Mouse (Mus musculus): ENCODE measurements at regions not wholly inside any gene's neighbourhood (a gene's known extent, or its start where the extent isn't known, plus 50 kb on each side); places are given as distances from the start of the nearest gene placed in this dataset.
A peak's percentile ranks its signal among the peaks of the same experiment; 100 is the strongest.

DNA sequence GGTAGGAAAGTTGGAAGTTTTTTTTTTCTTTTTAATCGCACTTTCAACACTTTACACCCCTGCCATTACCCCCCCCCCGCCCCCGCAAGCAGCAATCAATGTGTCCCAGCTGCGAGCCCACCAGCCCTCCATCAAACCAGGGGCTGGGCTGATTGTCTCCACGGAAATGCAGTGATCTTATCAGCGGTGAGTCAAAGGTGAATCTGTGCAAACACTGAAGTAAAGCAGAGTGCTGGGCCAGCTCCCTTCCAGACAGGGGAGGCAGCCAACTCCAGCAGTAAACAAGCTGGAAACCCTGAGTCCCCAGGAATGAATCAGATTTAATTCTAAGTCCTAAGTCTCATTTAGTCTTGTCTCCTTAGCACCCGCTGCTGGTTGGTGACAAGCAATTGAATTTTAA is 234.3 kb upstream of the Gpc5 start:
- WGBS (ENCODE audit: insufficient replicate concordance): 8% methylated on average over 7 of the region's 7 CpGs
- Histone ChIP-seq H3K27me3 (ENCODE audit: control insufficient read depth, insufficient read depth, low read length) (no peaks in the 10 kb centered on the region), H3K9me3 (replicated peaks; ENCODE audit: control insufficient read depth, low read length) (no peaks in the 10 kb centered on the region), H3K9ac (ENCODE audit: low read depth, low read length) (0 out of 2 replicates have a peak overlapping the region, but pooled peaks have one; percentile 22), H3K27ac (ENCODE audit: low read depth, low read length) (no peak overlapping the region), H3K4me1 (ENCODE audit: control insufficient read depth, insufficient read depth, low read length) (peaks cover 6% of the 10 kb centered on the region; the same call in 1 of the 2 replicates), H3K4me2 (peak overlapping the region; percentile 0; the same call in 1 of the 2 replicates), H3K4me3 (ENCODE audit: low read depth, low read length) (no peak overlapping the region), H3K36me3 (ENCODE audit: control insufficient read depth, insufficient read depth, low read length) (no peaks in the 10 kb centered on the region)
- ATAC-seq (replicated peaks; ENCODE audit: insufficient number of reproducible peaks, low FRiP score, low TSS enrichment): no peak

DNA sequence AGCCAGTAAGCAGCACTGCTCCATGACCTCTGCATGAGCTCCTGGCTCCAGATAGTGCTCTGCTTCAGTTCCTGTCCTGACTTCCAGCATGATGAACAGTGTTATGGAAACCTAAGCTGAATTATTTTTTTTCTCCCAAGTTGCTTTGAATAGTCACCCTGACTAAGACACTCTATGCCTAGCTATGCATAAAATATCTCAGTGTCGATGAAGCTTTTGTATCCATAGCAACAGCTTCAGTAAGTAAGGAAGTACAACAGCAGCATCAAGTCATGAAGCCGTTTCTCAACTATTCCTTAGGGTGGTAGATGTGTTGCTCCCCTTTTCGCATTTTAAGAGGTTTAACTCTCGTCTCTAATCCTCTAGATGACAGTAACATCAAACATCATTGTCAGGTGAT is 228.4 kb upstream of the Gpc5 start:
- no peak overlapping the region for H3K9ac ChIP-seq (ENCODE audit: low read depth, low read length)
- H3K4me2 ChIP-seq: no peak overlapping the region
- no peaks in the 10 kb centered on the region for H3K9me3 ChIP-seq (replicated peaks; ENCODE audit: control insufficient read depth, low read length)
- no peaks in the 10 kb centered on the region for H3K4me1 ChIP-seq (ENCODE audit: control insufficient read depth, insufficient read depth, low read length)
- 63% methylated on average over 4 of the region's 4 CpGs for WGBS (ENCODE audit: insufficient replicate concordance)
- no peak overlapping the region for H3K27ac ChIP-seq (ENCODE audit: low read depth, low read length)
- no peak overlapping the region for H3K4me3 ChIP-seq (ENCODE audit: low read depth, low read length)
- no peaks in the 10 kb centered on the region for H3K27me3 ChIP-seq (ENCODE audit: control insufficient read depth, insufficient read depth, low read length)
- no peak for ATAC-seq (replicated peaks; ENCODE audit: insufficient number of reproducible peaks, low FRiP score, low TSS enrichment)
- no peaks in the 10 kb centered on the region for H3K36me3 ChIP-seq (ENCODE audit: control insufficient read depth, insufficient read depth, low read length)

DNA sequence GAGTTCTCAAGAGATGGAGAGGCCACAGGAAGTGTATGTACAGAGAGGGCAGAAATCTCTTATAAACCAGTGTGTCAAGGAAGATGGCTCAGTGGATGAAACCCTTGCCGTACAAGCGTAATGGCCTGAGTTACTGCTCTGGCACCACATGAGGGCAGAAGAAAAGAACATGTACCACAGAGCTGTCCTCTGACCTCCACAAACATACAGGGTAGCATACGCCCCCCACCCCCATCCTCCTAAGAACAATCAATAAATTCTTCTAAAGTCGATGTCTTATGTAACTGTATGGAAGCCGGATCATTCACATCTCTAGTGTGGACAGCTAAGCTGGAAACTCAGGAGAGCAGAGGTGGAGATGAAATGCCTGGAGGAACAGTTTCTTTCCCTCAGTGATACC is 227.9 kb upstream of the Gpc5 start:
- Histone ChIP-seq H3K4me3 (ENCODE audit: low read depth, low read length) (no peak overlapping the region), H3K27ac (ENCODE audit: low read depth, low read length) (no peak overlapping the region), H3K4me1 (ENCODE audit: control insufficient read depth, insufficient read depth, low read length) (no peaks in the 10 kb centered on the region), H3K4me2 (no peak overlapping the region), H3K36me3 (ENCODE audit: control insufficient read depth, insufficient read depth, low read length) (no peaks in the 10 kb centered on the region), H3K9me3 (replicated peaks; ENCODE audit: control insufficient read depth, low read length) (no peaks in the 10 kb centered on the region), H3K9ac (ENCODE audit: low read depth, low read length) (no peak overlapping the region), H3K27me3 (ENCODE audit: control insufficient read depth, insufficient read depth, low read length) (no peaks in the 10 kb centered on the region)
- no peak for ATAC-seq (replicated peaks; ENCODE audit: insufficient number of reproducible peaks, low FRiP score, low TSS enrichment)
- WGBS (ENCODE audit: insufficient replicate concordance): 90% methylated on average over 5 of the region's 5 CpGs

DNA sequence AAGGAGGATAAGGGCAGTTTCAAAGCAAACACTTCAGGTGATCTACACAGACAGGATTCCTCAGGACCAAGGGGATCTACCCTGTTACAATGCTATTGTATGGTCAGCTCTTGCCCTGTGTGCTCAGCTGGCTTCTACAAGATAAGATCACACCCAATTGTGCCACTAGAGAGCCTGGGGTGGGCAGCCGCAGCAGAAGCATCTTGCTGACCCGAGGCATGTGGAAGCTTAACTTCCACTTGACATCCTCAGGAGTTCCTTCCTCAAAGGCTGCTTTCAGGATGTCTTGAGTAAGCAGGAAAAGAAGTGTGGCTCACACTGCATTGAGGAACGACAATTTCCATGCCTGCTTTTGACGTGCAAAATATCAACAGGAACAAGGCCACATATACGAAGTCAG is 222.8 kb upstream of the Gpc5 start:
- H3K4me3 ChIP-seq (ENCODE audit: low read depth, low read length): no peak overlapping the region
- no peak overlapping the region for H3K27ac ChIP-seq (ENCODE audit: low read depth, low read length)
- H3K9ac ChIP-seq (ENCODE audit: low read depth, low read length): no peak overlapping the region
- H3K4me1 ChIP-seq (ENCODE audit: control insufficient read depth, insufficient read depth, low read length): no peaks in the 10 kb centered on the region
- WGBS (ENCODE audit: insufficient replicate concordance): 35% methylated on average over 5 of the region's 5 CpGs
- no peak for ATAC-seq (replicated peaks; ENCODE audit: insufficient number of reproducible peaks, low FRiP score, low TSS enrichment)
- H3K36me3 ChIP-seq (ENCODE audit: control insufficient read depth, insufficient read depth, low read length): no peaks in the 10 kb centered on the region
- H3K4me2 ChIP-seq: no peak overlapping the region
- H3K9me3 ChIP-seq (replicated peaks; ENCODE audit: control insufficient read depth, low read length): no peaks in the 10 kb centered on the region
- H3K27me3 ChIP-seq (ENCODE audit: control insufficient read depth, insufficient read depth, low read length): no peaks in the 10 kb centered on the region

DNA sequence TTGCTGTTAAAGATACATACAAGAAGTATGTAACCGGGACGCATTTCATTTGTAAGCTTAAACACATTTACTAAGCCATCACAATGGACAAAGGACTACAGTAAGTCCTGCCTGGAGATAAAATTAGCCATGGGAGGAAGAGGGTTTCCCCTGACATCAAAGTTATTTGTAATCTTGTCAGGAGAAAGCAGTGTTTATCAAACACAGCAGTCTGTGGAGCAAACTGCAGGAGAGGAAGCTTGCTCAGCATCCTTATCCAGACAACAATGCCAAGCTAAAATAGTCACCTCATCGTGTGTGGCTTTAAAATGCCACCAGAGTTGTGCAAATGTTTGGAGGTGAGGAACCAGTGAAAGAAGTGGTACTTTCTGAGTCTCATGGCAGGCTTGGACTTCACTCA is 216.9 kb upstream of the Gpc5 start:
- H3K4me2 ChIP-seq: no peak overlapping the region
- H3K4me3 ChIP-seq (ENCODE audit: low read depth, low read length): no peak overlapping the region
- 26% methylated on average over 3 of the region's 3 CpGs for WGBS (ENCODE audit: insufficient replicate concordance)
- no peaks in the 10 kb centered on the region for H3K36me3 ChIP-seq (ENCODE audit: control insufficient read depth, insufficient read depth, low read length)
- no peak overlapping the region for H3K9ac ChIP-seq (ENCODE audit: low read depth, low read length)
- H3K27me3 ChIP-seq (ENCODE audit: control insufficient read depth, insufficient read depth, low read length): no peaks in the 10 kb centered on the region
- no peak for ATAC-seq (replicated peaks; ENCODE audit: insufficient number of reproducible peaks, low FRiP score, low TSS enrichment)
- no peaks in the 10 kb centered on the region for H3K4me1 ChIP-seq (ENCODE audit: control insufficient read depth, insufficient read depth, low read length)
- no peak overlapping the region for H3K27ac ChIP-seq (ENCODE audit: low read depth, low read length)
- no peaks in the 10 kb centered on the region for H3K9me3 ChIP-seq (replicated peaks; ENCODE audit: control insufficient read depth, low read length)

DNA sequence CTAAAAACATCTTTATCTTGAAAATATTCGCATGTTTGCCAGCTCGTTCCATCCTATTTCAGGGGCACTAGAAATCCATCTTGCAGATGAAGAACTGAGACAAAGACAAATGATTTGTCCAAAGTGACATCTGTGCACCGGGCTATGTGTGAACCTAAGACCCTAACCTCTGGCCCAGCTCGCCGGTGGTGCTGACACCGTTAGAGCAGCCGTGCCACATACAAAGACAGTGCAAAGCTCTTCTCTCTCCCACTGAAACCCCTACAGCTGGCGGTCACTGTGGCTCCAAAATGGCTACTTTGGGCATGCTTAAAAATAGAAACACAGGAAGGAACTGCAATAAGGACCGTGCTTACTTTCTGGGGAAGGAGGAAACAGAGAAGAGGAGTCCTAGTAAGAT is 215.6 kb upstream of the Gpc5 start:
- WGBS (ENCODE audit: insufficient replicate concordance): 41% methylated on average over 9 of the region's 9 CpGs
- Histone ChIP-seq H3K27me3 (ENCODE audit: control insufficient read depth, insufficient read depth, low read length) (no peaks in the 10 kb centered on the region), H3K27ac (ENCODE audit: low read depth, low read length) (no peak overlapping the region), H3K4me1 (ENCODE audit: control insufficient read depth, insufficient read depth, low read length) (no peaks in the 10 kb centered on the region), H3K4me3 (ENCODE audit: low read depth, low read length) (no peak overlapping the region), H3K4me2 (no peak overlapping the region), H3K9me3 (replicated peaks; ENCODE audit: control insufficient read depth, low read length) (no peaks in the 10 kb centered on the region), H3K9ac (ENCODE audit: low read depth, low read length) (no peak overlapping the region), H3K36me3 (ENCODE audit: control insufficient read depth, insufficient read depth, low read length) (no peaks in the 10 kb centered on the region)
- no peak for ATAC-seq (replicated peaks; ENCODE audit: insufficient number of reproducible peaks, low FRiP score, low TSS enrichment)

DNA sequence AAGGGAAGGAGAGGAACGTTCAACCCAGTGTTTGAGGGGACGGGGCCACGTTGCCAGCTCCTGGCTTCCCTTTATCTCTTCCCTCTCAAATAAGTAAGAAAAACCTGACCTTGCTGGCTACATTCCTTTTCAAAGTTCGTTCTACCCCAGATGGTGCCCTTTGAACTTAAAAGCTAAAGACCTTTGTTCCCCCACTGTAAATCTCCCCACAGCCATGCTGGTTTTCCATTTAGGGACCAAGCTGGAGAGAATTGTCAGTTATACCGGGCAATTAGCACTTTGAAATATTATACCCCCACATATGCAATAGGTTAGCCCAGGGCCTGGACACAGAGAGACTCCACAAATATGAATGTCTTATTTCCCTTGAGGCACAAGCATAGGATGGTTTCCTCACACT is 214.5 kb upstream of the Gpc5 start:
- no peaks in the 10 kb centered on the region for H3K36me3 ChIP-seq (ENCODE audit: control insufficient read depth, insufficient read depth, low read length)
- no peaks in the 10 kb centered on the region for H3K9me3 ChIP-seq (replicated peaks; ENCODE audit: control insufficient read depth, low read length)
- H3K4me3 ChIP-seq (ENCODE audit: low read depth, low read length): no peak overlapping the region
- no peaks in the 10 kb centered on the region for H3K27me3 ChIP-seq (ENCODE audit: control insufficient read depth, insufficient read depth, low read length)
- WGBS (ENCODE audit: insufficient replicate concordance): 40% methylated on average over 5 of the region's 5 CpGs
- no peak overlapping the region for H3K9ac ChIP-seq (ENCODE audit: low read depth, low read length)
- H3K27ac ChIP-seq (ENCODE audit: low read depth, low read length): no peak overlapping the region
- no peak overlapping the region for H3K4me2 ChIP-seq
- ATAC-seq (replicated peaks; ENCODE audit: insufficient number of reproducible peaks, low FRiP score, low TSS enrichment): no peak
- H3K4me1 ChIP-seq (ENCODE audit: control insufficient read depth, insufficient read depth, low read length): no peaks in the 10 kb centered on the region

DNA sequence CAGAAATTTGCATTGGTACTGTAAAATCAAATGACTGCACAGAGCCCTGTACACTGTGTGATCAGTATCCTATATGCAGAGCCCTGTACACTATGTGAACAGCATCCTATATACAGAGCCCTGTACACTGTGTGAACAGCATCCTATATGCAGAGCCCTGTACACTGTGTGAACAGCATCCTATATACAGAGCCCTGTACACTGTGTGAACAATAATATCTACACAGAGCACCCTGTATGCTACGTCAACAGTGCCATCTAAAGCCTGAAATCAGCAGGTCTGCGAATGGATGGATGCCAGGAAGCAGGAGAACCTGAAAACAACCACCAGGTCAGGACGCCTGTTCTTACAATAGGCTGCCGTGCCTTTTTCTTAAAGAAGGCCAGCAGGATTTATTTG is 211.7 kb upstream of the Gpc5 start:
- ATAC-seq (replicated peaks; ENCODE audit: insufficient number of reproducible peaks, low FRiP score, low TSS enrichment): no peak; the same call in 1 of the 2 replicates
- Histone ChIP-seq H3K9me3 (replicated peaks; ENCODE audit: control insufficient read depth, low read length) (no peaks in the 10 kb centered on the region), H3K4me3 (ENCODE audit: low read depth, low read length) (no peak overlapping the region), H3K4me1 (ENCODE audit: control insufficient read depth, insufficient read depth, low read length) (no peaks in the 10 kb centered on the region), H3K36me3 (ENCODE audit: control insufficient read depth, insufficient read depth, low read length) (no peaks in the 10 kb centered on the region), H3K9ac (ENCODE audit: low read depth, low read length) (no peak overlapping the region), H3K27ac (ENCODE audit: low read depth, low read length) (no peak overlapping the region), H3K4me2 (no peak overlapping the region), H3K27me3 (ENCODE audit: control insufficient read depth, insufficient read depth, low read length) (no peaks in the 10 kb centered on the region)
- WGBS (ENCODE audit: insufficient replicate concordance): 61% methylated on average over 4 of the region's 4 CpGs

DNA sequence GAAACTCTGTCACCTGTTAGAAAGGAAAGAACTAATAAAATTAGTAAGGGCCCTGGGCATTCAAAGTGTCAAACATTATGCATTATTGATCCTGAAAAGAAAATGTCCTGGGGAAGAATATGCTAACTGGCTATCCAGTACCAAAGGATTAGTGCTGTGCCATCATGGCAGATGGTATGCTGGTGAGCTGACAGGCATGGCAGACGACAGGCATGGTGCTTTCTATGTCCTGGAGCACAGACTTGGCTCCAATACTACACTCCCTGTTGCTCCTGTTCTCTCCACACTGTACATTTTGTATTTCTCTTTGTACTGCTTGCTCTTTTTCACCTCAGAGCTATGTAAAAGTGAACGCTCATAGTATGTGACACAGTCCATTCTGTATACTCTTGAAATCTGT is 187.9 kb upstream of the Gpc5 start:
- Histone ChIP-seq H3K9me3 (replicated peaks; ENCODE audit: control insufficient read depth, low read length) (no peaks in the 10 kb centered on the region), H3K4me3 (ENCODE audit: low read depth, low read length) (no peak overlapping the region), H3K9ac (ENCODE audit: low read depth, low read length) (no peak overlapping the region), H3K36me3 (ENCODE audit: control insufficient read depth, insufficient read depth, low read length) (no peaks in the 10 kb centered on the region), H3K27me3 (ENCODE audit: control insufficient read depth, insufficient read depth, low read length) (no peaks in the 10 kb centered on the region), H3K27ac (ENCODE audit: low read depth, low read length) (no peak overlapping the region), H3K4me2 (no peak overlapping the region), H3K4me1 (ENCODE audit: control insufficient read depth, insufficient read depth, low read length) (no peaks in the 10 kb centered on the region)
- 85% methylated on average over 2 of the region's 2 CpGs for WGBS (ENCODE audit: insufficient replicate concordance)
- ATAC-seq (replicated peaks; ENCODE audit: insufficient number of reproducible peaks, low FRiP score, low TSS enrichment): no peak

All from heart, embryonic 11.5 days (tissue).